Mouse (Mus musculus) T-helper 1 cell (primary cell): ENCODE measurements around the gene Gnb3.
"Not testable (repeated sequence)": the region's sequence is repeated elsewhere in the genome, so short reads cannot be mapped to it uniquely, and the experiment has no call there.

Source experiments
- in situ Hi-C: fragments of 300-600 bp; cut with MboI, MseI; formaldehyde crosslinking; loops from one replicate; pipeline ENCODE4 v1.15.1; 2025; ENCODE audit warnings: high pct_unique_total_duplicates

The Gnb3 gene

GRCm38 (mm10) chr6:124804341-124804740 lies 35.7 kb downstream of the Gnb3 start:
- in situ Hi-C loops: no loop called here

GRCm38 (mm10) chr6:124803691-124804090 lies 36.4 kb downstream of the Gnb3 start:
- in situ Hi-C loops: not testable (repeated sequence)

GRCm38 (mm10) chr6:124803061-124803460 lies 37.0 kb downstream of the Gnb3 start:
- in situ Hi-C loops: no loop called here

GRCm38 (mm10) chr6:124802400-124802799 lies 37.7 kb downstream of the Gnb3 start:
- in situ Hi-C loops: not testable (repeated sequence)

- in situ Hi-C loops: no loop called here
These were observed 43.9 kb downstream of the Gnb3 start for GRCm38 (mm10) chr6:124796200-124796599.

- in situ Hi-C loops: no loop called here
These were observed 44.3 kb downstream of the Gnb3 start for GRCm38 (mm10) chr6:124795781-124796180.

- in situ Hi-C loops: no loop called here
These were observed 48.2 kb downstream of the Gnb3 start for GRCm38 (mm10) chr6:124791911-124792310.

- in situ Hi-C loops: no loop called here
These were observed 50.0 kb downstream of the Gnb3 start for GRCm38 (mm10) chr6:124790121-124790520.

GRCm38 (mm10) chr6:124789519-124789918 lies 50.6 kb downstream of the Gnb3 start:
- in situ Hi-C loops: no loop called here

GRCm38 (mm10) chr6:124787722-124788121 lies 52.4 kb downstream of the Gnb3 start:
- in situ Hi-C loops: no loop called here

- in situ Hi-C loops: no loop called here
These were observed 53.2 kb downstream of the Gnb3 start for GRCm38 (mm10) chr6:124786756-124787420.
